In the genomic region with DNA sequence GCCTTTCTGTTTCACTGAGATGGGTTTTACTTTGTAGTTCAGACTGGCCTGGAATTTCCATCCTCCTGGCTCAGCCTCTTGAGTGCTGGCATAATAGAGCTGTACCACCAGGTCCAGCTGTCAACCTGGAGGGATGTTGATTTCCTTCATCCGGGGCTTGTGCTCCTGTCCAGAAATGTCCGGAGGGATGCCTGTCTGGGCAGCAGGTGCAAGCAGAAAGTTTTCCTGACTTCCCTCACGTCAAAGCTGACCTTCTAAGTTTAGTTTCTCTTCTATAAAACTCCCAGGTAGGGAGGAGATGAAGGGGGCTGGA, we compare ENCODE assay signal across 1 mouse cellular context.
TF ChIP-seq lines count a peak whose summit lies in the region.

No protein-coding gene starts in this region.

TF ChIP-seq in MEL, 35 proteins besides CTCF, POLR2A, EP300 and RAD21:
- TF ChIP-seq MAZ (IDR thresholded peaks at IDR 0.05; ENCODE audit: low read depth, low read length) (no peak), ZKSCAN1 (IDR thresholded peaks at IDR 0.05; ENCODE audit: low read depth, low read length) (no peak), RCOR1 (IDR thresholded peaks at IDR 0.05; ENCODE audit: low read depth, low read length) (no peak), MAFK (IDR thresholded peaks at IDR 0.05; ENCODE audit: borderline replicate concordance, low read depth, low read length) (no peak), MXI1 (IDR thresholded peaks at IDR 0.05; ENCODE audit: low read depth, low read length) (no peak), KAT2A (conservative IDR thresholded peaks at IDR 0.05; ENCODE audit: low read depth, low read length) (no peak)
TF ChIP-seq in MEL: peak in this region for 0.
